Mouse (Mus musculus): ENCODE results near the gene Slbp. TPM values are rescaled to one million over a fixed set of nuclear protein-coding genes. Genes with fewer than 3 reads are reported as not detected.

Gene Slbp
- total and polyA plus RNA-seq, 2 experiments, result 5.6 to 20.7 TPM

GRCm38 (mm10) chr5:33689852-33690645 lies 37.7 kb upstream of the Slbp start:
- Histone ChIP-seq H3K27ac (replicated peaks; ENCODE audit: insufficient read depth, low read depth, low read length) (no peak overlapping the region), H3K27me3 (ENCODE audit: control insufficient read depth, insufficient read depth, low read length) (no peaks in the 10 kb centered on the region), H3K9ac (ENCODE audit: low read depth, low read length) (no peak overlapping the region), H3K36me3 (ENCODE audit: control insufficient read depth, insufficient read depth, low read length) (no peaks in the 10 kb centered on the region), H3K4me1 (ENCODE audit: control insufficient read depth, insufficient read depth, low read length) (no peaks in the 10 kb centered on the region; the same call in 1 of the 2 replicates), H3K79me2 (ENCODE audit: control insufficient read depth, insufficient read depth, low read length) (no peaks in the 10 kb centered on the region), H3K4me3 (ENCODE audit: insufficient read depth, low read depth, low read length) (no peak overlapping the region)
- DNase-seq (ENCODE audit: extremely low read depth, low read depth, low spot score), result no peak
- WGBS, result 87% methylated on average over 11 of the region's 11 CpGs
- no peak for TF ChIP-seq POLR2A (IDR thresholded peaks at IDR 0.05; ENCODE audit: extremely low read depth, insufficient read depth, low read length)
- TF ChIP-seq CTCF (IDR thresholded peaks at IDR 0.05; ENCODE audit: low read depth, low read length), result no peak

- H3K9ac ChIP-seq (ENCODE audit: low read depth, low read length), result no peak overlapping the region
- no peak for TF ChIP-seq CTCF (IDR thresholded peaks at IDR 0.05; ENCODE audit: low read depth, low read length)
- TF ChIP-seq POLR2A (IDR thresholded peaks at IDR 0.05; ENCODE audit: extremely low read depth, insufficient read depth, low read length), result no peak
Measured at GRCm38 (mm10) chr5:33689221-33689844, 37.0 kb upstream of the Slbp start.

GRCm38 (mm10) chr5:33688278-33689220 lies 36.2 kb upstream of the Slbp start:
- H3K4me1 ChIP-seq (ENCODE audit: control insufficient read depth, insufficient read depth, low read length), result no peaks in the 10 kb centered on the region; the same call in 1 of the 2 replicates
- no peaks in the 10 kb centered on the region for H3K27me3 ChIP-seq (ENCODE audit: control insufficient read depth, insufficient read depth, low read length)
- H3K4me3 ChIP-seq (ENCODE audit: insufficient read depth, low read depth, low read length), result no peak overlapping the region
- no peaks in the 10 kb centered on the region for H3K36me3 ChIP-seq (ENCODE audit: control insufficient read depth, insufficient read depth, low read length)
- H3K79me2 ChIP-seq (ENCODE audit: control insufficient read depth, insufficient read depth, low read length), result no peaks in the 10 kb centered on the region
- H3K27ac ChIP-seq (replicated peaks; ENCODE audit: insufficient read depth, low read depth, low read length), result peak overlapping the region; percentile 7; the same call in 1 of the 2 replicates
- DNase-seq (ENCODE audit: extremely low read depth, low read depth, low spot score), result no peak
- 78% methylated on average over 14 of the region's 14 CpGs for WGBS
- no peak overlapping the region for H3K9ac ChIP-seq (ENCODE audit: low read depth, low read length)
- no peak for TF ChIP-seq POLR2A (IDR thresholded peaks at IDR 0.05; ENCODE audit: extremely low read depth, insufficient read depth, low read length)
- TF ChIP-seq CTCF (IDR thresholded peaks at IDR 0.05; ENCODE audit: low read depth, low read length), result no peak

More at GRCm38 (mm10) chr5:33689221-33689844, 37.0 kb upstream of the Slbp start:
- no peaks in the 10 kb centered on the region for H3K79me2 ChIP-seq (ENCODE audit: control insufficient read depth, insufficient read depth, low read length)
- H3K27me3 ChIP-seq (ENCODE audit: control insufficient read depth, insufficient read depth, low read length), result no peaks in the 10 kb centered on the region
- H3K27ac ChIP-seq (replicated peaks; ENCODE audit: insufficient read depth, low read depth, low read length), result no peak overlapping the region
- no peak for DNase-seq (ENCODE audit: extremely low read depth, low read depth, low spot score)
- H3K4me3 ChIP-seq (ENCODE audit: insufficient read depth, low read depth, low read length), result no peak overlapping the region
- no peaks in the 10 kb centered on the region; the same call in 1 of the 2 replicates for H3K4me1 ChIP-seq (ENCODE audit: control insufficient read depth, insufficient read depth, low read length)
- H3K36me3 ChIP-seq (ENCODE audit: control insufficient read depth, insufficient read depth, low read length), result no peaks in the 10 kb centered on the region
- WGBS, result 85% methylated on average over 20 of the region's 20 CpGs

- no peak for TF ChIP-seq CTCF (IDR thresholded peaks at IDR 0.05; ENCODE audit: low read depth, low read length)
- TF ChIP-seq POLR2A (IDR thresholded peaks at IDR 0.05; ENCODE audit: extremely low read depth, insufficient read depth, low read length), result no peak
- DNase-seq (ENCODE audit: extremely low read depth, low read depth, low spot score), result peak; percentile 33
- no peaks in the 10 kb centered on the region; the same call in 1 of the 2 replicates for H3K4me1 ChIP-seq (ENCODE audit: control insufficient read depth, insufficient read depth, low read length)
- H3K79me2 ChIP-seq (ENCODE audit: control insufficient read depth, insufficient read depth, low read length), result no peaks in the 10 kb centered on the region
- H3K36me3 ChIP-seq (ENCODE audit: control insufficient read depth, insufficient read depth, low read length), result no peaks in the 10 kb centered on the region
- WGBS, result 35% methylated on average over 4 of the region's 4 CpGs
- H3K27me3 ChIP-seq (ENCODE audit: control insufficient read depth, insufficient read depth, low read length), result no peaks in the 10 kb centered on the region
- H3K9ac ChIP-seq (ENCODE audit: low read depth, low read length), result no peak overlapping the region
- H3K27ac ChIP-seq (replicated peaks; ENCODE audit: insufficient read depth, low read depth, low read length), result no peak overlapping the region
- H3K4me3 ChIP-seq (ENCODE audit: insufficient read depth, low read depth, low read length), result no peak overlapping the region
Measured at GRCm38 (mm10) chr5:33687142-33687541, 34.8 kb upstream of the Slbp start.

- Histone ChIP-seq H3K4me1 (ENCODE audit: control insufficient read depth, insufficient read depth, low read length) (no peaks in the 10 kb centered on the region; the same call in 1 of the 2 replicates), H3K27me3 (ENCODE audit: control insufficient read depth, insufficient read depth, low read length) (no peaks in the 10 kb centered on the region), H3K27ac (replicated peaks; ENCODE audit: insufficient read depth, low read depth, low read length) (no peak overlapping the region), H3K79me2 (ENCODE audit: control insufficient read depth, insufficient read depth, low read length) (no peaks in the 10 kb centered on the region), H3K9ac (ENCODE audit: low read depth, low read length) (no peak overlapping the region), H3K4me3 (ENCODE audit: insufficient read depth, low read depth, low read length) (no peak overlapping the region), H3K36me3 (ENCODE audit: control insufficient read depth, insufficient read depth, low read length) (no peaks in the 10 kb centered on the region)
- TF ChIP-seq POLR2A (IDR thresholded peaks at IDR 0.05; ENCODE audit: extremely low read depth, insufficient read depth, low read length) (no peak), CTCF (IDR thresholded peaks at IDR 0.05; ENCODE audit: low read depth, low read length) (no peak)
- DNase-seq (ENCODE audit: extremely low read depth, low read depth, low spot score), result no peak
- WGBS, result 95% methylated on average over 4 of the region's 4 CpGs
Measured at GRCm38 (mm10) chr5:33684932-33685331, 32.6 kb upstream of the Slbp start.

All from liver, adult 2 months (tissue).